Mouse (Mus musculus): ENCODE measurements around the gene Aste1. TPM values are rescaled to one million over a fixed set of nuclear protein-coding genes. Genes with fewer than 3 reads are reported as not detected.

Aste1 gene
- total RNA-seq, 1 experiment, result 14.0 TPM

DNA sequence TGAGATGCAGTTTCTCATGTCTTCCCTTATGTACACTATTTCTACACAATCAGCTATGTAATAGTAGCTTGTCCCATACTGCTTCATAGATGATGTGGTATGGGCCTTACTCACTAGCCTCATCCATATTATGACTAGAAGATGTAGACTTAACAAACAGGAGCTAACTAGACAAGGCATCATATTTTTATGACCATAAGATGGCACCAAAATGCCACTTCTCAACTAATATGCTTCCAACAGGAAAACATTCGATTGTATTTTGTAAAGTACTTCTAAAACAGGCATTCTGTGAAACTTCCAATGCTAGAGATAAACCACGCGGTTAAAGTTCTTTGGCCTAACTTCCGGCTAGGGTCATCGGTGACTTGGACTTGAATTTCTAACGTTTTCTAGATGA, 13.4 kb downstream of the Aste1 start:
- H3K9ac ChIP-seq (ENCODE audit: insufficient read depth, low read depth, low read length, poor library complexity, severe bottlenecking), result no peak overlapping the region
- H3K9me3 ChIP-seq (ENCODE audit: control insufficient read depth, insufficient read depth, low read depth, low read length), result no peaks in the 10 kb centered on the region
- 0 out of 4 replicates have a peak, but pooled peaks cover 0 to 2% of the 10 kb centered on the region in 2 experiments for H3K4me1 ChIP-seq (ENCODE audit: control insufficient read depth in 2 of 2, insufficient read depth in 2 of 2, low read length in 2 of 2, poor library complexity in 1 of 2)
- H3K4me3 ChIP-seq (ENCODE audit: insufficient read depth in 1 of 2, low read depth in 1 of 2, low read length in 2 of 2, poor library complexity in 1 of 2, severe bottlenecking in 1 of 2), result no peak overlapping the region
- no peaks in the 10 kb centered on the region for H3K36me3 ChIP-seq (ENCODE audit: control insufficient read depth, insufficient read depth, low read length, poor library complexity, severe bottlenecking)
- no peak overlapping the region for H3K27ac ChIP-seq (ENCODE audit: insufficient read depth, low read depth, low read length, poor library complexity, severe bottlenecking)
- DNase-seq (ENCODE audit: low read depth, low spot score), result no peak
- in situ Hi-C loops (cut with MboI; ENCODE audit: low sequenced_read_pairs in 2 of 2, unreplicated experiment in 2 of 2), result no loop called here
- TF ChIP-seq ZC3H11A (IDR thresholded peaks at IDR 0.05; ENCODE audit: borderline replicate concordance, low read depth, low read length), result no peak
- TF ChIP-seq HCFC1 (IDR thresholded peaks at IDR 0.05; ENCODE audit: borderline replicate concordance, insufficient read depth, low read length), result no peak
- TF ChIP-seq CHD2 (IDR thresholded peaks at IDR 0.05; ENCODE audit: low read depth, low read length), result no peak
- TF ChIP-seq MAFK (IDR thresholded peaks at IDR 0.05; ENCODE audit: insufficient read depth, low read depth, low read length), result no peak
- TF ChIP-seq ZNF384 (IDR thresholded peaks at IDR 0.05; ENCODE audit: low read depth, low read length), result no peak

DNA sequence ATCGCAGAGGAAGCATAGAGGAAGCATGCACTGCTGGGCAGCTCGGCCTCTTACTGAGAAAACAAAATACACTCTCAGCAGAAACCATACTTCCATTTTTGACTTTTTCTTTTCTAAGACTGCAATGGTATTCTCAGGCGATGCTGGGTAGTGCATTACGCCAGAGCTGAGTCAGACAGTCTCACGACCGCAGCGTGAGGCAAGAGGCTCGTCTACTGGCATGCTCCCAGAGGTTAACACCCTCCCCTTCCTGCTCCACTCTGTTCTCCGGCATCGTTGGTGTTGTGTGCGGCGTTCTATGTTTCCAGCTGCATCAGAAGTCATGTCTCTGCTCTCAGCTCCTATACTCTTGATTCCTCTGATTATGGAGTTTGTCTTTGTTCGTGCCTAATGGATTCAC, 63.8 kb downstream of the Aste1 start:
- Histone ChIP-seq H3K9ac (ENCODE audit: insufficient read depth, low read depth, low read length, poor library complexity, severe bottlenecking) (no peak overlapping the region), H3K27ac (ENCODE audit: insufficient read depth, low read depth, low read length, poor library complexity, severe bottlenecking) (no peak overlapping the region), H3K4me3 (ENCODE audit: insufficient read depth in 1 of 2, low read depth in 1 of 2, low read length in 2 of 2, poor library complexity in 1 of 2, severe bottlenecking in 1 of 2) (no peak overlapping the region), H3K36me3 (ENCODE audit: control insufficient read depth, insufficient read depth, low read length, poor library complexity, severe bottlenecking) (peaks cover 11% of the 10 kb centered on the region), H3K4me1 (ENCODE audit: control insufficient read depth in 2 of 2, insufficient read depth in 2 of 2, low read length in 2 of 2, poor library complexity in 1 of 2) (no peaks in the 10 kb centered on the region), H3K9me3 (ENCODE audit: control insufficient read depth, insufficient read depth, low read depth, low read length) (no peaks in the 10 kb centered on the region)
- no peak for DNase-seq (ENCODE audit: low read depth, low spot score)
- in situ Hi-C loops (cut with MboI; ENCODE audit: low sequenced_read_pairs in 2 of 2, unreplicated experiment in 2 of 2), result no loop called here
- TF ChIP-seq HCFC1 (IDR thresholded peaks at IDR 0.05; ENCODE audit: borderline replicate concordance, insufficient read depth, low read length) (no peak), ZC3H11A (IDR thresholded peaks at IDR 0.05; ENCODE audit: borderline replicate concordance, low read depth, low read length) (no peak), MAFK (IDR thresholded peaks at IDR 0.05; ENCODE audit: insufficient read depth, low read depth, low read length) (no peak), ZNF384 (IDR thresholded peaks at IDR 0.05; ENCODE audit: low read depth, low read length) (no peak), CHD2 (IDR thresholded peaks at IDR 0.05; ENCODE audit: low read depth, low read length) (no peak)

- TF ChIP-seq CHD2 (IDR thresholded peaks at IDR 0.05; ENCODE audit: low read depth, low read length) (no peak), ZNF384 (IDR thresholded peaks at IDR 0.05; ENCODE audit: low read depth, low read length) (no peak), ZC3H11A (IDR thresholded peaks at IDR 0.05; ENCODE audit: borderline replicate concordance, low read depth, low read length) (no peak), MAFK (IDR thresholded peaks at IDR 0.05; ENCODE audit: insufficient read depth, low read depth, low read length) (no peak), HCFC1 (IDR thresholded peaks at IDR 0.05; ENCODE audit: borderline replicate concordance, insufficient read depth, low read length) (no peak)
- no peak overlapping the region for H3K9ac ChIP-seq (ENCODE audit: insufficient read depth, low read depth, low read length, poor library complexity, severe bottlenecking)
- H3K9me3 ChIP-seq (ENCODE audit: control insufficient read depth, insufficient read depth, low read depth, low read length), result no peaks in the 10 kb centered on the region
- no peak overlapping the region for H3K27ac ChIP-seq (ENCODE audit: insufficient read depth, low read depth, low read length, poor library complexity, severe bottlenecking)
- DNase-seq (ENCODE audit: low read depth, low spot score), result no peak
- in situ Hi-C loops (cut with MboI; ENCODE audit: low sequenced_read_pairs in 2 of 2, unreplicated experiment in 2 of 2), result no loop called here
- no peaks in the 10 kb centered on the region for H3K4me1 ChIP-seq (ENCODE audit: control insufficient read depth in 2 of 2, insufficient read depth in 2 of 2, low read length in 2 of 2, poor library complexity in 1 of 2)
- no peak overlapping the region for H3K4me3 ChIP-seq (ENCODE audit: insufficient read depth in 1 of 2, low read depth in 1 of 2, low read length in 2 of 2, poor library complexity in 1 of 2, severe bottlenecking in 1 of 2)
- peaks cover 11% of the 10 kb centered on the region for H3K36me3 ChIP-seq (ENCODE audit: control insufficient read depth, insufficient read depth, low read length, poor library complexity, severe bottlenecking)
These were observed 66.3 kb downstream of the Aste1 start for GRCm38 (mm10) chr9:105461496-105461895.

Other genes starting within 250 kb of the Aste1 start
- gene Nek11, start 132 bp downstream of the Aste1 start, total RNA-seq (2012; rRNA removed), result 0.04 and 0.11 TPM in 2 replicates
- 92.4 and 100 TPM in 2 replicates for gene Atp2c1, start 131.9 kb downstream of the Aste1 start, total RNA-seq (2012; rRNA removed)
- 26.5 and 30.1 TPM in 2 replicates for gene Pik3r4, start 247.6 kb downstream of the Aste1 start, total RNA-seq (2012; rRNA removed)